Mouse (Mus musculus) liver, embryonic 11.5 days (tissue): ENCODE data around the gene Pvr. TPM values are rescaled to one million over a fixed set of nuclear protein-coding genes. Genes with fewer than 3 reads are reported as not detected.
"Not testable (repeated sequence)": the region's sequence is repeated elsewhere in the genome, so short reads cannot be mapped to it uniquely, and the experiment has no call there.

Experiments
- ATAC-seq: fragments of 200-750 bp; cut with Nextera tagmentation; replicated peaks from 2 replicates; pipeline ENCODE4 v1.8.0; 2017; ENCODE audit warnings: moderate number of reproducible peaks, mild to moderate bottlenecking, moderate TSS enrichment, moderate library complexity; ENCODE audit not compliant: low FRiP score
- DNase-seq: peaks from one replicate; pipeline ENCODE4 v3.0.0-alpha.2; 2017; ENCODE audit warnings: low spot score
- H3K27ac ChIP-seq: fragments of 300-500 bp; sonication (generic); 2 replicates; pipeline ENCODE4 v1.5.1; 2014; ENCODE audit warnings: mild to moderate bottlenecking, low read depth, low read length, control low read depth
- H3K27me3 ChIP-seq: fragments of 300-500 bp; sonication (generic); replicated peaks from 2 replicates; pipeline ENCODE4 v1.6.1; 2014; ENCODE audit warnings: low read length, mixed read lengths; ENCODE audit not compliant: control insufficient read depth, insufficient read depth
- H3K36me3 ChIP-seq: fragments of 300-500 bp; sonication (generic); 2 replicates; pipeline ENCODE4 v1.6.1; 2014; ENCODE audit warnings: mild to moderate bottlenecking, low read length, moderate library complexity, mixed read lengths; ENCODE audit not compliant: control insufficient read depth, insufficient read depth
- H3K4me1 ChIP-seq: fragments of 300-500 bp; sonication (generic); replicated peaks from 2 replicates; pipeline ENCODE4 v1.6.1; 2014; ENCODE audit warnings: low read length, mixed read lengths; ENCODE audit not compliant: control insufficient read depth, insufficient read depth
- H3K4me2 ChIP-seq: fragments of 300-500 bp; sonication (generic); 2 replicates; pipeline ENCODE4 v1.6.1; 2014; ENCODE audit warnings: mild to moderate bottlenecking, control low read depth, moderate library complexity
- H3K4me3 ChIP-seq: fragments of 300-500 bp; sonication (generic); 2 replicates; pipeline ENCODE4 v1.5.1; 2014; ENCODE audit warnings: low read depth, low read length, control low read depth
- H3K9ac ChIP-seq: fragments of 300-500 bp; sonication (generic); 2 replicates; pipeline ENCODE4 v1.6.1; 2014; ENCODE audit warnings: low read depth, low read length, control low read depth
- H3K9me3 ChIP-seq: fragments of 300-500 bp; sonication (generic); 2 replicates; pipeline ENCODE4 v1.6.1; 2016; ENCODE audit warnings: low read length, inconsistent platforms, mixed read lengths; ENCODE audit not compliant: control insufficient read depth
- WGBS: fragments of 180-500 bp; shearing (Covaris S2); extraction: QIAGEN DNeasy Blood & Tissue Kit; methylation state at CpG from one replicate; pipeline ENCODE4 v1.1.7; 2014; 5-methylcytosine and 5-hydroxymethylcytosine counted together
- polyA plus RNA-seq: library from polyadenylated mRNA; unstranded; fragments of >200 nt; fragmentation: Nextera tagmentation; extraction: Ambion mirVana; gene quantifications from 2 replicates; pipeline ENCODE4 v1.2.1, GENCODE M21; 2014

Pvr gene
- polyA plus RNA-seq, 1 experiment from 2014 or later: 6.1 TPM

GRCm38 (mm10) chr7:19930481-19930880, 9.5 kb upstream of the Pvr start:
- not testable (repeated sequence) for H3K27ac ChIP-seq, H3K36me3 ChIP-seq, H3K9ac ChIP-seq, H3K4me3 ChIP-seq, ATAC-seq, DNase-seq, H3K4me2 ChIP-seq, H3K4me1 ChIP-seq, H3K9me3 ChIP-seq, H3K27me3 ChIP-seq
- WGBS: 73% methylated on average over 6 of the region's 6 CpGs

DNA sequence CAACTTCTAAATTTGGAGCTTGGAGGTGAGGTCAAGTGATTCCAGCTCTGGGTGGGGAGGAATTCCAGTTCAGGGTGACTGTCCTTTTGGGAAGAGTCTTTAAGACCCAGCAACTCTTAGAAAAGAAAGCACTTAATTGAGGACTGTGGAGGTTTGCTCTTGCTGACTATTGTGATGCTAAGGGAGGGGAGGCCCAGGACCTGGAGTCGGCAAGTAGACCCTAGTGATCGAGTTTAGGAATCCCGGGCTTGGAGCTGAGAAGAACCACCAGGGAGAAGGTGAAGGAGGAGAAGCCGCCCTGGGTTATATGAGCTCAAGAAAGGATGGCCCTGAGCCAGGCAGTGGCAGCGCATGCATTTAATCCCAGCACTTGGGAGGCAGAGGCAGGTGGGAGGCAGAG, 7.5 kb upstream of the Pvr start:
- H3K4me3 ChIP-seq: no peak overlapping the region
- peaks cover 8% of the 10 kb centered on the region; the same call in 1 of the 2 replicates for H3K27me3 ChIP-seq
- no peaks in the 10 kb centered on the region for H3K36me3 ChIP-seq
- peaks cover 7% of the 10 kb centered on the region for H3K4me1 ChIP-seq
- H3K9me3 ChIP-seq: no peaks in the 10 kb centered on the region
- H3K27ac ChIP-seq: no peak overlapping the region
- H3K9ac ChIP-seq: no peak overlapping the region
- no peak for ATAC-seq
- DNase-seq: no peak
- H3K4me2 ChIP-seq: no peak overlapping the region
- 76% methylated on average over 5 of the region's 5 CpGs for WGBS

DNA sequence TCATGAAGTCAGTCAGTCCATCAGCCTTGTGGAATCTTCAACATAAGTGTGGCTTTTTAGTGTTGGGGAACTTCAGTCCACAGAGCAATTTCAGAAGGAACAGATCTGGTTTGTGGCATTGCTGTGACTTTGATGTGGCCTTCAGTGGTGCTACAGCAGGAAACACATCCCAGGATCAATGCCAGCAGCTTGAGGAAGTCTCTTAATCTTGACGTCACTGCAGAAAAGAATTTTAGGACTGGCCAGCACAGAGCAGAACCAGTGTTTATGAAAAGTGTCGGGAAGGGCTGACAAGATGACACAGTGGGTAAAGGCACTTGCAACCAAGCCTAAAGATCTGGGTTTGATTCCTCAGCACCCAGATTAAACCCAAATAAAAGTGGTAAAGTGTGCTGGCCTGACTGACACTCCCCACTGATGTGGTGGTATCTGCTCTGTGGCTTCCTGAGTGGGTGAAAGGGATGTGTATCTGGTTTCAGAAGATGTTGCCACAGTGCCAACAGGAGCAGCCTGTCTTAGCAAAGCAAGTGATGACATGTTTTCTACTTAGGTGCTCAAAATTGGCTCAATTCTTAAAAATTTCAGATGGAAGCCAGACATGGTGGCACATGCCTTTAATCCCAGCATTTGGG, 6.0 kb upstream of the Pvr start:
- DNase-seq (no peak), ATAC-seq (no peak)
- 32% methylated on average over 2 of the region's 2 CpGs for WGBS
- no peak overlapping the region for H3K27ac ChIP-seq
- H3K36me3 ChIP-seq: no peaks in the 10 kb centered on the region
- no peak overlapping the region for H3K4me3 ChIP-seq
- H3K9ac ChIP-seq: no peak overlapping the region
- peaks cover 3% of the 10 kb centered on the region; the same call in 1 of the 2 replicates for H3K4me1 ChIP-seq
- peaks cover 5% of the 10 kb centered on the region; the same call in 1 of the 2 replicates for H3K27me3 ChIP-seq
- no peaks in the 10 kb centered on the region for H3K9me3 ChIP-seq
- no peak overlapping the region for H3K4me2 ChIP-seq

GRCm38 (mm10) chr7:19925376-19925775, 4.4 kb upstream of the Pvr start:
- no peaks in the 10 kb centered on the region for H3K36me3 ChIP-seq
- H3K4me3 ChIP-seq: no peak overlapping the region
- H3K9ac ChIP-seq: no peak overlapping the region
- DNase-seq (no peak), ATAC-seq (no peak)
- WGBS: 85% methylated on average over 1 of the region's 1 CpGs
- H3K4me2 ChIP-seq: no peak overlapping the region
- no peak overlapping the region for H3K27ac ChIP-seq
- peaks cover 3% of the 10 kb centered on the region; the same call in 1 of the 2 replicates for H3K4me1 ChIP-seq
- no peaks in the 10 kb centered on the region for H3K9me3 ChIP-seq
- H3K27me3 ChIP-seq: no peaks in the 10 kb centered on the region

DNA sequence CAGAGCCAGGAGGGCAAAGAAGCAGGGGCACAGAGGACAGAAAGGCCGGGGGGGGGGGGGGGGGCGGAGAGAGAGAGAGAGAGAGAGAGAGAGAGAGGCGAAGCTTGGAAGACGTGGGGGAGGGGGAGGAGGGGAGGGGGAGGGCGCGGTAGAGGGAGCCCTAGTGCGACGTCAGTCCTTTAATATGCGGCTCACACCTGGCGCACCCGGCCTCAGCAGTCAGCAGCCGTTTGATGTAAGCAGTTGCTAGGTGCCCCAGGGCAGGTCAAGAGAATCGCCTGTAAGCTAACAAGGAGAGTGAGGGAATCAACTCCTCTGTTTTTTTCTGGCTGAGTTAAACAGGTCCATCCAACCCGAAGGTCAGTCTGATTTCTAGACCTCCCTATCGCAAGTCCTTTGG, 2.8 kb upstream of the Pvr start:
- no peak overlapping the region for H3K27ac ChIP-seq
- 21% methylated on average over 10 of the region's 15 CpGs for WGBS
- DNase-seq: no peak
- H3K27me3 ChIP-seq: no peaks in the 10 kb centered on the region
- H3K9me3 ChIP-seq: no peaks in the 10 kb centered on the region
- peaks cover 5% of the 10 kb centered on the region; the same call in 1 of the 2 replicates for H3K4me1 ChIP-seq
- H3K4me2 ChIP-seq: no peak overlapping the region
- no peak overlapping the region for H3K9ac ChIP-seq
- H3K36me3 ChIP-seq: no peaks in the 10 kb centered on the region
- no peak for ATAC-seq
- no peak overlapping the region for H3K4me3 ChIP-seq

DNA sequence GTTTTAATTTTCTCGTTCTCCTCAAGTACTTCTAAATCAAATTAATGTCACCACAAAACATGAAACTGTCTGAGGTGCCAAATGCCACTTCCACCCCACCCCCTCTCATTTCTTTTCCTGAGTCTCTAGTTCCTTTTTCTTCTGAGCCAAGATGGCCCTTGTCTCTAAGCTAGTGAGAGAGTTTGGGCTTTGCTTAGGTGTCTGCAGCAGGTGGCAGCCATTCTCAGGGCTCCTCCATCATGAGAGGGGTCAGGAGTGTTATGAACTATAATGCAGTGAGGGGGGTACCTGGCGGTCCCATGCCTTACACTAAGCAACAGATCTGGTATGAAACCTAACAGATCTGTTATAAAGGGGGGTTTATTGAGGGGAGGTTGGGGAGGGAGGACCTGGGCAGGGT, 2.4 kb upstream of the Pvr start:
- DNase-seq (no peak), ATAC-seq (no peak)
- no peak overlapping the region for H3K9ac ChIP-seq
- no peaks in the 10 kb centered on the region for H3K9me3 ChIP-seq
- 37% methylated on average over 2 of the region's 2 CpGs for WGBS
- H3K36me3 ChIP-seq: peaks cover 1% of the 10 kb centered on the region; the same call in 1 of the 2 replicates
- H3K4me1 ChIP-seq: peaks cover 5% of the 10 kb centered on the region; the same call in 1 of the 2 replicates
- H3K4me3 ChIP-seq: no peak overlapping the region
- H3K27ac ChIP-seq: no peak overlapping the region
- no peak overlapping the region for H3K4me2 ChIP-seq
- no peaks in the 10 kb centered on the region for H3K27me3 ChIP-seq

- peaks cover 12% of the 10 kb centered on the region for H3K36me3 ChIP-seq
- ATAC-seq: peak; percentile 19; the same call in 1 of the 2 replicates
Measured at GRCm38 (mm10) chr7:19920166-19920505, 824 bp downstream of the Pvr start.

GRCm38 (mm10) chr7:19914558-19914957, 6.4 kb downstream of the Pvr start:
- H3K27me3 ChIP-seq: no peaks in the 10 kb centered on the region
- WGBS: 88% methylated on average over 7 of the region's 7 CpGs
- H3K36me3 ChIP-seq: peaks cover 14% of the 10 kb centered on the region

More at GRCm38 (mm10) chr7:19920166-19920505, 824 bp downstream of the Pvr start:
- H3K9me3 ChIP-seq: no peaks in the 10 kb centered on the region
- peak; percentile 39 for DNase-seq
- H3K4me2 ChIP-seq: peak overlapping the region; percentile 88
- peak overlapping the region; percentile 75 for H3K4me3 ChIP-seq
- H3K4me1 ChIP-seq: peaks cover 5% of the 10 kb centered on the region; the same call in 1 of the 2 replicates
- H3K9ac ChIP-seq: no peak overlapping the region; the same call in 1 of the 2 replicates
- WGBS: 30% methylated on average over 4 of the region's 4 CpGs
- H3K27ac ChIP-seq: no peak overlapping the region
- no peaks in the 10 kb centered on the region for H3K27me3 ChIP-seq

More at GRCm38 (mm10) chr7:19914558-19914957, 6.4 kb downstream of the Pvr start:
- no peak overlapping the region for H3K4me2 ChIP-seq
- DNase-seq: no peak
- no peak for ATAC-seq
- H3K27ac ChIP-seq: no peak overlapping the region
- no peaks in the 10 kb centered on the region for H3K4me1 ChIP-seq
- no peaks in the 10 kb centered on the region for H3K9me3 ChIP-seq
- no peak overlapping the region for H3K9ac ChIP-seq
- H3K4me3 ChIP-seq: no peak overlapping the region
